Mouse (Mus musculus) kidney, adult 2 months (tissue): ENCODE results near the gene Bcl2l1.

Experiments used
- CTCF ChIP-seq: fragments of 200-500 bp; conservative IDR thresholded peaks from 2 replicates; pipeline ENCODE4 v1.5.1; 2011; ENCODE audit warnings: low read depth, mild to moderate bottlenecking, control low read depth, low read length, moderate library complexity, mixed read lengths; ENCODE audit not compliant: insufficient read depth, insufficient read length
- POLR2A ChIP-seq: fragments of 200-500 bp; IDR thresholded peaks from one replicate; pipeline ENCODE4 v1.6.1; 2011; ENCODE audit warnings: low read depth, low read length, control low read depth

- TF ChIP-seq CTCF (no peak), POLR2A (no peak)
Observed at GRCm38 (mm10) chr2:152740490-152740889, 91.0 kb downstream of the Bcl2l1 start.
